Mouse (Mus musculus) neural tube, embryonic 11.5 days (tissue): Measurements from ENCODE around the gene Cers1. TPM values are rescaled to one million over a fixed set of nuclear protein-coding genes. Genes with fewer than 3 reads are reported as not detected.

Experiments used
- ATAC-seq: fragments of 200-750 bp; cut with Nextera tagmentation; 2 replicates; pipeline ENCODE4 v1.8.0; 2017; ENCODE audit warnings: moderate number of reproducible peaks, mild to moderate bottlenecking, moderate TSS enrichment, moderate library complexity; ENCODE audit not compliant: insufficient read depth, low FRiP score, low TSS enrichment
- DNase-seq: peaks from one replicate; pipeline ENCODE4 v3.0.0-alpha.2; 2015; ENCODE audit warnings: low spot score
- H3K27ac ChIP-seq: fragments of 300-500 bp; sonication (generic); 2 replicates; pipeline ENCODE4 v1.5.1; 2014; ENCODE audit warnings: low read depth, mild to moderate bottlenecking, low read length
- H3K27me3 ChIP-seq: fragments of 300-500 bp; sonication (generic); 2 replicates; pipeline ENCODE4 v1.6.1; 2014; ENCODE audit warnings: mild to moderate bottlenecking, low read length, mixed read lengths; ENCODE audit not compliant: control insufficient read depth, insufficient read depth
- H3K36me3 ChIP-seq: fragments of 300-500 bp; sonication (generic); 2 replicates; pipeline ENCODE4 v1.6.1; 2014; ENCODE audit warnings: mild to moderate bottlenecking, low read length, moderate library complexity, mixed read lengths; ENCODE audit not compliant: control insufficient read depth, insufficient read depth
- H3K4me1 ChIP-seq: fragments of 300-500 bp; sonication (generic); 2 replicates; pipeline ENCODE4 v1.6.1; 2014; ENCODE audit warnings: low read length, mixed read lengths; ENCODE audit not compliant: control insufficient read depth, insufficient read depth
- H3K4me2 ChIP-seq: fragments of 300-500 bp; sonication (generic); 2 replicates; pipeline ENCODE4 v1.6.1; 2014; ENCODE audit warnings: low read depth, mild to moderate bottlenecking, moderate library complexity
- H3K4me3 ChIP-seq: fragments of 300-500 bp; sonication (generic); 2 replicates; pipeline ENCODE4 v1.5.1; 2014; ENCODE audit warnings: low read depth, low read length
- H3K9ac ChIP-seq: fragments of 300-500 bp; sonication (generic); 2 replicates; pipeline ENCODE4 v1.6.1; 2014; ENCODE audit warnings: mild to moderate bottlenecking, low read length
- H3K9me3 ChIP-seq: fragments of 300-500 bp; sonication (generic); 2 replicates; pipeline ENCODE4 v1.6.1; 2016; ENCODE audit warnings: low read length; ENCODE audit not compliant: control insufficient read depth
- WGBS: fragments of 180-500 bp; shearing (Covaris S2); extraction: QIAGEN DNeasy Blood & Tissue Kit; methylation state at CpG from one replicate; pipeline ENCODE4 v1.1.7; 2014; 5-methylcytosine and 5-hydroxymethylcytosine counted together
- polyA plus RNA-seq: library from polyadenylated mRNA; unstranded; fragments of >200 nt; fragmentation: Nextera tagmentation; extraction: Ambion mirVana; gene quantifications from 2 replicates; pipeline ENCODE4 v1.2.1, GENCODE M21; 2014

The Cers1 gene
- 6.8 and 6.9 TPM in 2 replicates for polyA plus RNA-seq

GRCm38 (mm10) chr8:70315624-70316510, at the start of gene Cers1:
Cers1 (plus strand) TSS chr8:70315775.
- DNase-seq (peak; percentile 79), ATAC-seq (peak; percentile 46)
- Histone ChIP-seq H3K4me1 (peaks cover 25% of the 10 kb centered on the region), H3K36me3 (peaks cover 6% of the 10 kb centered on the region; the same call in 1 of the 2 replicates), H3K9me3 (no peaks in the 10 kb centered on the region), H3K9ac (peak within 1 kb of the TSS; percentile 63), H3K4me2 (peak within 1 kb of the TSS; percentile 59), H3K27ac (peak within 1 kb of the TSS; percentile 75), H3K27me3 (no peaks in the 10 kb centered on the region), H3K4me3 (peak within 1 kb of the TSS; percentile 47)
- 3% methylated on average over 59 of the region's 66 CpGs for WGBS

- no peaks in the 10 kb centered on the region for H3K9me3 ChIP-seq
- ATAC-seq: no peak
- H3K9ac ChIP-seq: no peak overlapping the region
- whole genome bisulfite sequencing: 85% methylated on average over 3 of the region's 3 CpGs
- no peak for DNase-seq
- peaks cover 7% of the 10 kb centered on the region for H3K36me3 ChIP-seq
- no peaks in the 10 kb centered on the region for H3K4me1 ChIP-seq
- no peak overlapping the region for H3K4me2 ChIP-seq
- H3K27ac ChIP-seq: no peak overlapping the region
- H3K27me3 ChIP-seq: no peaks in the 10 kb centered on the region
- no peak overlapping the region for H3K4me3 ChIP-seq
These were observed 47.9 kb upstream of the Cers1 start for GRCm38 (mm10) chr8:70267674-70268073.

GRCm38 (mm10) chr8:70268311-70268710, 47.3 kb upstream of the Cers1 start:
- 45% methylated on average over 5 of the region's 5 CpGs for WGBS
- Histone ChIP-seq H3K4me3 (no peak overlapping the region), H3K9me3 (no peaks in the 10 kb centered on the region), H3K36me3 (peaks cover 3% of the 10 kb centered on the region), H3K9ac (no peak overlapping the region), H3K4me2 (no peak overlapping the region), H3K27ac (no peak overlapping the region), H3K4me1 (no peaks in the 10 kb centered on the region), H3K27me3 (no peaks in the 10 kb centered on the region)
- DNase-seq: no peak
- no peak for ATAC-seq

DNA sequence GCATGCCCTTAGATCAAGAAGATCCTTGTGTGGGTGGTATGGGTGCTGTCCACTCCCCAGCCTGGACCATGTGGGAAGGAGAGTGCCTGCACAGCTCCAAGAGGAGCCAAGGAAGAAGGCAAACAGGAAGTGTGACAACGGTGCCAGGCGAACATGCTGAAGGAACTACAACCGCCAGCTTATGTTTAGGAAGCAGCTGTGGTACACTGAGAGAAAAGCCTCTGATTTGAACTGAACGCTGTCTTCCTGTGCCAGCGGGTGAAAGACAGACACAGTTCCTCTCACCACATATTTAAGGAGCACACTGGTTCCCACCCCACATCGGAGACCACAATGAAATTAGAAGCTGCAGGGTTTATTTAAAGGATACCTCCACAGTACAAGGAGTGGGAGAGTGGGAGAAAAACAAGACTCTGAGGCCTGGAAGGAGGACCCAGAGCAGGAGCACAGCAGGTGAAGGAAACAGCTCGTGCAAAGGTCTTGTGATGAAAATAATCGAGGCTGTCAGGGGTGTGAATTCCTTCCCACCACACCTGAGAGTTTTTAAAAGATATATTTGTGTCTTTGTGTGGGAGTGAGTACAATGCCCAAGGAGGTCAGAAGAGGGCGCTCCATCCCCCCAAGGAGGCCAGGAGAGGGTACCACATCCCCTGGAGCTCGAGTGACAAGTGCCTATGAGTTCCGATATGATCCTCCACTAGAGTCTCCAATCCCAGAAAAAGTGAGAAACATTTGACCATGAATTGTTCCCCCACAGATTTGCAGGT, 46.6 kb upstream of the Cers1 start:
- Histone ChIP-seq H3K27ac (no peak overlapping the region), H3K4me1 (no peaks in the 10 kb centered on the region), H3K4me2 (no peak overlapping the region), H3K9ac (no peak overlapping the region), H3K27me3 (no peaks in the 10 kb centered on the region), H3K36me3 (0 out of 2 replicates have a peak, but pooled peaks cover 2% of the 10 kb centered on the region), H3K4me3 (no peak overlapping the region), H3K9me3 (no peaks in the 10 kb centered on the region)
- ATAC-seq (no peak), DNase-seq (no peak)
- WGBS: 60% methylated on average over 11 of the region's 11 CpGs

DNA sequence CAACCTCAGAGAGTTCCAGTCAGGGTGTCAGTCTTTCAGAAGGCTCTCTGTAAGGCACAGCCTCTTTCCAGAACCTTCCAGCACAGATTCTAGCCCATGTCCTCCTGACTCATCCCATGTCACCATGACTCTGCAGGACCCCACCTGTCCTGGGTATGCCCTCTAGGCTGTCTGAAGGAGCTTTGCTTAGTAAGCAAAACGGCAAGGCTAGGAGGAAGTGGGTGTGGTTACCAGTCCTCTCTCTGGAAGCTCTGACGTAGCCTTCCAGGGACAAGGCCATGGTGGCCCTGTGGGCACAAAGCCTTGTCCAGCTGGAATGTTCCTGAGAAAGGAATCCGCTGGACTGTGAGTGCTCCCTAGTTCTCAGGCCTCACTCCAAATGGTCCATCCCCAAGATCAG, 42.6 kb upstream of the Cers1 start:
- WGBS: 64% methylated on average over 3 of the region's 3 CpGs
- ATAC-seq: no peak

DNA sequence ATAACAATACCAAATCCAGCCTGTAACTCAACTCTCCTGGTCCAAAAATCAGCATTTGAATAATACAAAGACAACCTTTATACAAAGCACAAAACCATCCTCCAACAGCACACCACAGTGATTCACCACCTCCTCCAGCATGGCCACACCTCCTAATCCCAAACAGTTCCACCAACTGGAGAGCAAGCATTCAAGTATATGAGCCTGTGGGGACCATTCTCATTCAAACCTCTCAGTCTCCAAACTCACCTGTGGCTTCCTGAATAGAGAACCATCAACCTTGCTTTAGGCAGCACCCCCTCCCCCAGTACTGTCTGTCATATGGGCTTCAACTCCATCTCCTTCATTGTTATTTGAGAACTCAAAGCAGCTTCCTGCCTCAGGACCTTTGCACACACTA, 41.2 kb upstream of the Cers1 start:
- ATAC-seq (no peak), DNase-seq (no peak)
- Histone ChIP-seq H3K27me3 (no peaks in the 10 kb centered on the region), H3K4me2 (no peak overlapping the region), H3K36me3 (no peaks in the 10 kb centered on the region), H3K27ac (no peak overlapping the region), H3K4me1 (no peaks in the 10 kb centered on the region), H3K4me3 (no peak overlapping the region), H3K9ac (no peak overlapping the region), H3K9me3 (no peaks in the 10 kb centered on the region)

More for the DNA sequence above, 42.6 kb upstream of the Cers1 start:
- no peaks in the 10 kb centered on the region for H3K4me1 ChIP-seq
- no peak overlapping the region for H3K27ac ChIP-seq
- DNase-seq: no peak
- no peak overlapping the region for H3K4me2 ChIP-seq
- no peak overlapping the region for H3K4me3 ChIP-seq
- no peaks in the 10 kb centered on the region for H3K27me3 ChIP-seq
- H3K36me3 ChIP-seq: no peaks in the 10 kb centered on the region
- no peaks in the 10 kb centered on the region for H3K9me3 ChIP-seq
- no peak overlapping the region for H3K9ac ChIP-seq

GRCm38 (mm10) chr8:70276476-70276875, 39.1 kb upstream of the Cers1 start:
- Histone ChIP-seq H3K27me3 (no peaks in the 10 kb centered on the region), H3K9ac (no peak overlapping the region), H3K36me3 (no peaks in the 10 kb centered on the region), H3K4me2 (no peak overlapping the region), H3K4me3 (no peak overlapping the region), H3K27ac (no peak overlapping the region), H3K9me3 (no peaks in the 10 kb centered on the region), H3K4me1 (no peaks in the 10 kb centered on the region)
- ATAC-seq: no peak
- 81% methylated on average over 3 of the region's 3 CpGs for WGBS
- DNase-seq: no peak

DNA sequence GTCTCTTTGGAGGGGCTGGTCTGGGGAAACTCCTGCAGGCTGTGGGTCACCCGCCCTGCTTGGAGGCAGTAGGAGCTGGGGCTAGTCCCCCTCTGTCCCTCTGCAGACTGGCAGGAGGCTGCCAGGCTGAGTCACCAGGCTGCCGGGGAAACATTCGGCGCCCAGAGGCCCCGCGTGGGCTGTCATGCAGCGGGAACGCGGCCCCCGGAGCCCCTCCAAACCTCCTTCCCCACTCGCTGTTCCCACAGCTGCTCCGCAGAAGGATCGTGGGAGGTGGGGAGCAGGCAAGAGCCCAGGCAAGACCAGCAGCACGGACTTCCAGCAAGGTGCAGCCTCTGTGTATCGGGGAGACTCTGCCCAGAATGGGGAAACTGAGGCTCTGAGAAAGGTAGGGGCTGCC, 37.4 kb upstream of the Cers1 start:
- no peak overlapping the region for H3K27ac ChIP-seq
- no peaks in the 10 kb centered on the region for H3K27me3 ChIP-seq
- no peaks in the 10 kb centered on the region for H3K36me3 ChIP-seq
- 77% methylated on average over 15 of the region's 15 CpGs for WGBS
- no peak for ATAC-seq
- no peak for DNase-seq
- no peak overlapping the region for H3K4me2 ChIP-seq
- H3K9me3 ChIP-seq: no peaks in the 10 kb centered on the region
- no peak overlapping the region for H3K9ac ChIP-seq
- no peaks in the 10 kb centered on the region for H3K4me1 ChIP-seq
- H3K4me3 ChIP-seq: no peak overlapping the region
